Mouse (Mus musculus) cerebellum, adult (tissue): Measurements from ENCODE around the gene Spg11.
"Not testable (repeated sequence)": the region's sequence is repeated elsewhere in the genome, so short reads cannot be mapped to it uniquely, and the experiment has no call there.

Experiments used
- ATAC-seq: cut with Nextera tagmentation; 2 replicates; pipeline ENCODE4 v1.9.2; 2017; ENCODE audit warnings: mild to moderate bottlenecking, moderate library complexity, mixed read lengths; ENCODE audit not compliant: insufficient number of reproducible peaks, low FRiP score, low TSS enrichment

Gene Spg11

DNA sequence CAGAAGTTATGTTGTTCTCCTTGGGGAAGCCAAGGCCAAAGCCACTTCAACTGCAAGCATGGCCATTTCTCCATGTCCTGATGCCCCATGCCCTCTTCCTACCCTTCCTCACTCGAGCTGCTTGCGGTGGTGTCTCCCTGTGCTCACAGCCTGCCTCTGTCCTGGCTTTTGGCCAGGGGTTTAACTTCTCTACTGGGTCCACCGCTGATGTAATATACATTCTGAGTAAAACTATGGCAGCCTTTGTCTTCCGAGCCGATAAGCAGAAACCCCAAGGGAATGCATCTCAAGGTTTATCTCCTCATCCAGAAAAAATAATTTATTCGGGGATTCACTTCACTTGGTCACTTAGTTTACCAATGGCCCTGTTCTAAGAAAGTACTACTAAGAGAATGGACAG is 28.5 kb upstream of the Spg11 start:
- ATAC-seq, result no peak

DNA sequence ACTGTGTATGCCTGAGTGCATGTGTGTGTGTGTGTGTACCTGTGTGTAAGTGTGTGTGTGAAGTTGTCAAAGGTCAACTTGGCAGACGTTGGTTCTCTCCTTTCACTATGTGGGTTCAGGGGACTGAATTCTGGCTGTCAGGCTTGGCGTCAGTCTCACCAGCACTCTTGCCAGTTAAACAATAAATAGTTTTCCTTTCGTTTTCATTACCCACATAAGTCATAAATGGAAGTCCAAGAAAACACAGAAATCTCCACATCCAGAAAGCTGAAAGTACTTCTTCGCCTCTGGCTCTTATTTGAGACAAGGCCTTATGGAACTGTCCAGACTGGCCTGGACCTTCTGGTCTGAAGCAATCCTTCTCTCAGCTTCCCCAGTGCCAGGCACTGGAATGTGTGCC is 27.6 kb upstream of the Spg11 start:
- no peak for ATAC-seq

DNA sequence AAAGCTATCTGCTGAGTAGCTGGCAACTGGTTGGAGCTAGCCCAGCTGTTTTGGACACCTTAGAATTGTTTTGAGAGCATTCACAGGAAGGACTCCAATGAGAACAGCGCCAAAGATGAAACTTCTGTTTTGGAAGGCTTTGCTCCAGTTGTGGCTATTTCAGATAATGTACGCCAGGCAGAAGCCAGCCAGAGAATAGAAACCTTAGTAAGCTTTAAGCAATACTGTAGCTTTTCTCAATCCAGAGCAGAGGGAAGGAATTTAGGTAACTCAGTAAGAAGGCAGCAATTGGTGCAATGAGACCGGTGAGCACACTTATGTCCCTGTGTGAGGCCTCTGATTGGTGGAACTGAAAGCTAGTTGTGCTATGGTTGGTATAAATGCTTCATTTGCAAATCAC is 24.9 kb upstream of the Spg11 start:
- ATAC-seq, result no peak

DNA sequence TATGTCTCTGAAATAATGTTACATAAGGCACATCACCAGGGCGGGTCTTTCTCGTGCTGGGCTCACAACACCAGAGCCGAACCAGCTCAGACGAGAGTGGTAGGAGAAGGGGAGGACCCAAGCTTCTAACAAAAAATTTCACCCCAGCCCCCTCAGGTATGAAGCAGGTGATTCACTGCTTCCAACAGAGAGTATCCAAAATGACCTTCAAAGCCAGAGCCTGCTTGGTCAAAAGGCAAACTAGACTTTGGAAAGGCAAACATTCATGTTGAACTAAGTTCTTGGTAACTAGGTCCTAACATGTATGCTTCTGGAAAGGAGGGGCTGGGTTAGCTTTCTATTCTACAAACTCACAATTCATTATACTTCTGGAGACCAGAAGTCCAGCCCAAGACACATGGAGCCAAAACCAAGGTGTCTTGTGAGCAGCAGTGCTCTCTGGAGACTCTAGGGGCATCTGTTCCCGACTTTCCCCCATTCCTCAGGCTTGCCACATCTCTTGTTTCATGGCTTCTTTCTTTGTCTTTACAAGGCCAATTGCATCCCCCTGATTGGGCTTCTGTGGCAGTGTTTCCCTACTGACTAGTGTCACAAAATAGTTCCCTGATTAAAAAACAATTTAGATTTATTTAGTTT is 23.3 kb upstream of the Spg11 start:
- ATAC-seq, result no peak

DNA sequence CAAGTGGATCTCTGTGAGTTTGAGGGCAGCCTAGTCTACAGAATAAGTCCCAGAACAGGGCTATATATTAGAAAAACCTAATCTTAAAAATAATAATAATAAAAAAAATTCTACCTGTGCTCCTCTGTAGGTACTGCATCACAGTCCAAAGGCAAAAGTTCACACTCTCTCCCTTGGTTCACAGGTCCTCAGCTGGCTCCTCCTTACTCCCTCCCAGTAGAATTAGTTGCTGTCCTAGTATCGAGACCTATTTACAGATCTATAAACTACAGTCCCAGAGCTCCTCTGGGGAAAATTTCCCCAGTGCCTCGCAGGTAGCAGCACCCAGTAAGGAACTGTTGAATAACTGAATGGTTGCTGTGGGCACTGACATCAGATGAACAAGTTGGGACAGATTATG is 22.6 kb upstream of the Spg11 start:
- ATAC-seq, result no peak

DNA sequence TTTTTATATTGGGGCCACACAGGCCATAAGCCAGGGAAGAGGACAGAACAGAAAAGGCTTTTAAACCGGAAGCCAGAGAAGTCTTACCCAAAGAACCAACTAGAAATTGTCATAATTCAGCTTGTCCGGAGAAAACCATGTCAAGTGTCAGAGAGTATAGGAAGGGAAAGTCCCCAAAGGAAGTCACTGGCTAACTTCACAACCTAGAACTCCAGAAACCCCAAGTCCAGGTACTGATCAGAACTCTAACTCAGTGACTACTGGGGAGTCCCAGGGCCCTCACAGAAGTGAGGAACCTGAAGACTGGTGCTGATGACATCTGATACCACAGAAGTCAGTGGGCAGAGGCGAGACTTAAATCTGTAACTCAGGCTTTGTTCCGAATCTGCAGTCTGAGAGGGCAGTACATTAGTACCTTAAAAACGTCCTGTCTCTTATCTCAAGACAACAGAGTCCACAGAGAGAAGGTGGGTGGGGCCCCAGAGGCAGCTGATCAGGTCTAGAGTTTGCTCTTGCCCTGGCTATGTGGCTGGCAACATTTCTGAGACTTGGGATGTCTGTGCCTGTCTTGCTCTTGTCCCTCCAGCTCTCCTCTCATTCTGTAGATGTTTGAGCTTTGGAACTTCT is 19.8 kb upstream of the Spg11 start:
- ATAC-seq, result no peak

DNA sequence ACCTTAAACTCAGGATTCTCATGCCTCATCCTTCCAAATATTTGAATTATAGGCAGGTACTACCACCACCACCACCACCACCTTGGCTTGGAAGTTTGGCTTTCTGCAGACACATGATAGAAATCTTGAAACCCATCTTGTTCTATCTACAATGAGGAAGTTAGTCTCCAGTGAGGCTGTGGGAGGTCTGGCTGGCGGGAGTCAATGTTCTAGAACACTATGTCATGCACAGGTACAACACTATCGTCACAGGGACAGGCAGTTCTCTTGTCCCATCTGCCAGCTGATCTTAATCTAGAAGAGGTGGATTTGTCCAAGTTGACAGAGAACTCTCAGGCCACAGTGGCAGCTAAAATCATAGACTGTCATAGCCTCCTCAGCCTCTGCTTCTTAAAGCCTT is 14.4 kb upstream of the Spg11 start:
- no peak for ATAC-seq

DNA sequence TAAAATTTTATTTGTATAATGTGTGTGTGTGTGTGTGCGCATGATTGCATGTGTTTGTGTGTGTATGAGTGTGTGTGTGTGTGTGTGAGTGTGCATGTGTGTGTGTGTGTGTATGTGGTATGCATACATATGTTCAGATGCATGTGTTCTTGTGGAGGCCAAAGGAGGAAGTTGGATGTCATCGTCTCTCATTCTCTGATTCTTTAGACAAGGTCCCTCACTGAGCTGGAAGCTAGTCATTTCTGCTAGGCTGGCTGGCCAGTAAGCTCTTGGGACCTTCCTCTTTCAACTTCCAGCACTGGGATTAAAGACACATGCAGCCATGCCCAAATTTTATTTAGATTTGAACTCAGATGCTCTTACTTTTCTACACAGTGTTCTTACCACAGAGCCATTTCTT is 13.9 kb upstream of the Spg11 start:
- no peak for ATAC-seq

DNA sequence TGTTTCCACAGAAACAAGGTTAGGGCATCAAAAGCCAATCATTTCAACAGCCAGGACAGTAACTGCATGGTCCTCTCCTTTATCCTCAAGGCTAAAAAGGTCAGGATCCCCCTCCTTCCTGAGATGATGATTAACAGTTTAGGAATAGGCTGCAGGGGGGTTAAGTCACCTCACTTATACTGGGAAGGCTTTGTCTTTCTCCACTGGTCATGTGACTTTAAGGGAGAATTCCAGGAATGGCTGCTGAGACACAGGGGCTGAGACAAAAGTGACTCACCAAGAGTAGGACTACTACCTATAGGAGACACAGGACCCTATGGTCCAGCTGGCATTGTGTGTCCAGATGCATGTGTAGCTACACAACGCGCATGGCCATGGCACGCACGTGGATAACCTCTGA is 9.4 kb upstream of the Spg11 start:
- ATAC-seq, result no peak

DNA sequence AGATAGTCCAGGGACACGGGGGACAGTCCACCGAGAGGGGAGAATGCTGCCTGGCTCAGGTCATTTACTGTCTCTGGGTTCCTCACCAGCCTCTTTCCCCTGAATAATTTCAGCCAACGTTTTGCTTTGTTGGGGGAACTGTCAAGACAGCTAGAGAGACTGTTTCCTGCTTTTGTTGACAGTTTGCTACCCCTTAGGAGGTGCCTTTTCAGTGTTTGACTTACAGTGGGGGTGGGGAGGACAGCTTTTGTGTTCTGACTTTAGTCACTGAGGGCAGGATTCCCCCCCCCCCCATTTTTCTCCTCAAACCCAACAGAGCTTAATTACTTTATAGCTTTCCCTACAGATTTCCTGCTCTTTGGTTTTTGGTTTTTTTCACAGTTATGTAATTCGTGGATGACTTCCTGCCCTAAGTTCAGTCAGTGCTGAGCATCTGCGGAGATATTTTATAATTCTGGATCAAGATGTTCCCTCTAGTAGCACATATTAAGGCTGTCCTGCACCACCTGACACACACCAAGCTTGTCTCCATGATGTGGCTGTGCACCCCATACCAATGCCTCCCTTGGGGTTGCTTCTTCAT is 8.7 kb upstream of the Spg11 start:
- no peak for ATAC-seq

DNA sequence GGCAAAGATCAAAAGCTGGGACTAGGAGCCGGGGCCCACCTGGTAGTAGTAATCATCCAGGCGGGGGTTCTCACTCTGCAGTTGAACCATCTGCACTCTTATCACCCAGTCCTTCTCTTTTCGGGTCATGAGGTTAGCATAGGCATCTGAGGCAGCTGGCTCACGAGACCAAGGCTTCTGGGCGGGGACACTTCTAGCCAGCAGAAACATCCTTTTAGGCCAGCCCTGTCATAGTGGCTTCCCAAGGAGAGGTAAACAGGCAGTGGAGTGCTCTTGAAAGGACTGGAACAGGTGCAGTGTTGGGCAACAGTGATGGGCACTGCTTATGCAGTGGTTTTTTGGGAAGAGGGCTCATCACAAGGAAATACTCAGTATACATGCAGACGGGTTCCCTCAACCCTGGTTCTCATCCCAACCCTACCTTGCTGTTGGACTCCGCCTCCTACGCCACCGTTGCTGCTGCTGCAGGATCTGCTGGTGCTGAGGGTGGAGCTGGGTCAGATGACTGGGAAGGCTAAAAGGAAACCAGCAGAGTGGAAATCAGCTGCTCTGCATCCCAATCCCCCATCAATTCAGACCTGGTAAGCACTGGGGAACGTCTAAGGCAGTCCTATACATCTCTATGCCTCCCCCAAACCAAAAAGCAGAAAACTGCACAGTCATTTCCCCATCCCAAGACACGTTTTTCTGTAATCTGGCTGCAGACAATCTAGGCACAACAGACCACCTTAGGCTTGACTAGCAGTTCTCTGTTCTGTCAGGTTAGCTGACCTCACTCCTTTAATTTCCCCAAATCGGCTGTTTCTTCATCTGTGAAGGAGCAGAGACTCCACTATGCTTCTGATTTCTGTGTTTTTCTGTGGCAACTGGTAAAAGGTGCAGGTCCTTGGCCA is 7.7 kb upstream of the Spg11 start:
- no peak for ATAC-seq

DNA sequence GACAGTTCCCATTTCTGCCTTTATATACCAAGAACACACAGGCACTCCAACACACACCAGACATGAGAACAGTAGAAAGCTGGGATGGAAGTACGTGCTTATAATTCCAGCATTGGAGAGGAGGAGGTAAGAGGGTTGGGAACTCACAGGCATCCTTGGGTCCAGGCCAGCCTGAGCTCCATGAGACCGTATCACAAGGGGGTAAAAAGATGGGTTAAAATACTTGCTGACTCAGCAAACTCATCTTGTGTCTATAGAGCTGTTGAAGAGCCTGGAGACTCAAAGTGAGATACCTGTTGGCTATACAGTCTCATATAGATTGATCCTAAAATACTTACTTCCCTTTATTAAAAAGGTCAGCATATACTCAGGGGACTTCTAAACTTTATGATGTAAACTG is 1.3 kb downstream of the Spg11 start:
- ATAC-seq, result no peak

DNA sequence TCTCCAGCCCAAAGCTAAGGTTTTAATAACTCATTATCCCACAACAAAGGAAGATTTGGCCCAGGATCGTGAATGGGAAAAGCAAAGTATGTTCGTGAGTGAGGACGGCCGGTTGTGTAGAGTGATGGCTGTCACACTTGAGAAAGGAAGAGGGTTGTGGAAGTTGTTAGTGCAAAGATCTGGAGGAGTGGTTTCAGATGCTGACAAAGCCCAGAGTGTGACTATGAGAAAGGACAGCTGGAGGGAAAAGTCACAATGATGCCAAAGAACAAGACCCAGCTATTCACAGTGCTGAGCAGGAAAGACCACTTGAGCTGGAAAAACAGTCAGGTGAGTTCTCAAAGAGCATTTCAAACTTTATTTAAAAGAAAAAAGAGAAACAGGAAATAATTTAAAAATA is 8.5 kb downstream of the Spg11 start:
- no peak for ATAC-seq

DNA sequence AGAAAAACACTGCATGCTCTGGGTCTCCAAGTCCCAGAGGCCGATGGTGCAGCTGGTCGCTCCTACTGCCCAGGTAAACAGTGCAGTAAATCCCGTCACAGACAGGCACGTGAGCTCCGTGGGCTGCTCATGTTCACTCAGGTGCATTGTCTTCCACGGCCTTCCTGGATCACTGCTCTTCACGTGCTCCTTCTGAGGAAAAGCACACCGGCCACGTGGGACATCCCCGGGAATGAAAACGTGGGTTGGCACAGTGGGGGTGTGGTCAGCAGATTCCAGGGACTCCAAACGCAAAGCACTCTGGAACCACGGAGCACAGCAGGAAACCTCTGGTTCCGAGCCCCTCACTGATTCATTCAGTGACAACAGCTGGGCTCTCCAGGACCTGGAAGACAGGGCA is 10.1 kb downstream of the Spg11 start:
- ATAC-seq, result no peak

DNA sequence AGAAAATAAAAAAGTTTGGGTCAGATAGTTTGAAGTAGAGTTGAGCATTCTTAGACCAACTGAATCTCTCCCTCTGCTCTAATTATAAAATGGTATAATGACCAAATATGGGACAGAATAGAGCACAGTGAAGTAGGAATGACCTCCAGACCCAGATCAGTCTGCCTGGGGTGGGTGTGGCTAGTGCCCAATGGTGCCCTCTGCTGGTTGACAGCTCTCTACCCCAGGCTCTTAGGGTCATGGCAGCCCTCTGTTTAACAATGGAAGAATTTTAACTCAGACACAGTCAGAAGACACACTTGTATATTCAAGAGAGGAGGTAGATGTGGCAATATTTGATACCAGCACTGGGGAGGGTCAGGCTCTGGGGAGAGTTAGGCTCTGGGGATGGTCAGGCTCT is 16.1 kb downstream of the Spg11 start:
- ATAC-seq, result no peak

DNA sequence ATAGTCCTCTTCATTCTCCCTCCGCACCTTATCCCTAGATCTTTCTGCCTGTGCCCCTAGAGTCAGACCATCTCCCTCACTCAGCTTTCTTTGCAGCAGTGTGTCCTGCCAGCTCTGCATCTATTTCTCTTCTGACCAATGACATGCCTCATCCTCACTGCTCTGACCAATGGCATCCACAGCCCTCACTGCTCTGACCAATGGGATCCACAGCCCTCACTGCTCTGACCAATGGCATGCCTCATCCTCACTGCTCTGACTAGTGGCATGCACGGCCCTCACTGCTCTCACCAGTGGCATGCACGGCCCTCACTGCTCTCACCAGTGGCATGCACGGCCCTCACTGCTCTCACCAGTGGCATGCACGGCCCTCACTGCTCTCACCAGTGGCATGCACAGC is 20.5 kb downstream of the Spg11 start:
- not testable (repeated sequence) for ATAC-seq

DNA sequence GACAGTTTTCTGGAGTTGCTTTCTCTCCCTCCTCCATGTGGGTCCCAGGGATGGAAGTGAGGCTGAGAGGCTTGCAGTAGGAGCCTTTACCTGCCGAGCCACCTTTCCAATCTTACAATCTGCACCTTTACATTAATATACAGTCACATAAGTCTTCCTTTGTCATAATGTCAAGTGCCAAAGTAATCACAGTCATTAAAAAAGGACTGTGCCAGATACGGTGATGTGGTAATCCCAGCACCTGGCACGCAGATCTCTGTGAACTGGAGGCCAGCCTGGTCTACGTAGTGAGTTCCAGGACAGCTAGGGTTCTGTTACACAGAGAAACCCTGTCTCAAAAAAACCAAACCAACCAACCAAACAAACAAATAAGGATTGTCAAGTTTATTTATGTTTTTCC is 24.3 kb downstream of the Spg11 start:
- ATAC-seq, result no peak

DNA sequence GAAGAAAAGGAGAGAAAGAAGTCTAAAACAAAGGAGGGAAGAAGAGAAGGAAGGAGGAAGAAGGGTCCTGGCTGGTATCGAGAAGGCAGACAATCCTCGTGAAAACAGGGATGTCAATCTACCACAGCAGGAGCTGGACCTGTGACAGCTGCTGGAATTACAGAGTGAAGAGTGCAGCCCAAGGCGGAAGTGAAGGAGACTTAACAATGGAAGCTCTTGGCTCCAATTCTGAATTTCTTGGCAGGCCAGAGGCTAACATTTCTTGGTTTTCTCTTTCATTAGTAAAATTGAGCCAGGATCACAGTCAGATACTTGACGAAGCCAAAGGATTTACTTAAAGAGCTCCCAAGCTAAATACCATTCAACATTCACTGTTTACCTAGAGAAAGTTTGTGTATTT is 31.7 kb downstream of the Spg11 start:
- ATAC-seq, result no peak

DNA sequence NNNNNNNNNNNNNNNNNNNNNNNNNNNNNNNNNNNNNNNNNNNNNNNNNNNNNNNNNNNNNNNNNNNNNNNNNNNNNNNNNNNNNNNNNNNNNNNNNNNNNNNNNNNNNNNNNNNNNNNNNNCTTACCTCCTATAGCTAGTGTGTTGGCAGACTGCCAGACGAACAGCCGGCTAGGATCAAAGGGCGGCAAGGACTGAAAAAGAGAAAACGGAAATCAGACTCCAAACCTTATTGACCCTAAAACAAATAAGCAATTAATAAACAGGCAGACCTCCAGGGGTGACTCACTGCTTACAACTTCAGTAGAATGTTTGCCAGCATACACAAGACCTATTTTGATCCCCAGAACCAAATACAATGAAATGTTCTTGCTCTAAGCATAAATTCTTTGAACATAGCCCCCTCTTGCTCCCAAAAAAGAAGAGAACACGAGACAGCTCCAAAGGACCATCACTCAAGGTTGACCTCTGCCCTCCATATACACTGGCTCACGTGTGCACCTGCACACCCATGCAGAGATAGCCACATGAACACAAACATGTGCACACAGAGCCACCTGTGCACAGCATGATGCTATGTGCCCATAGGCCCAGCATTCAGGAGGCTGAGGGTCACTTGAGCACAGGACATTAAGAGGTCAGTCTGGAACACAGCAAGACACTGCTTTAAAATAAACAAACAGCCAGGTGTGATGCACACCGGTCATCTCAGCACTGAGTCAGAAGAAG is 36.3 kb downstream of the Spg11 start:
- ATAC-seq, result no peak

DNA sequence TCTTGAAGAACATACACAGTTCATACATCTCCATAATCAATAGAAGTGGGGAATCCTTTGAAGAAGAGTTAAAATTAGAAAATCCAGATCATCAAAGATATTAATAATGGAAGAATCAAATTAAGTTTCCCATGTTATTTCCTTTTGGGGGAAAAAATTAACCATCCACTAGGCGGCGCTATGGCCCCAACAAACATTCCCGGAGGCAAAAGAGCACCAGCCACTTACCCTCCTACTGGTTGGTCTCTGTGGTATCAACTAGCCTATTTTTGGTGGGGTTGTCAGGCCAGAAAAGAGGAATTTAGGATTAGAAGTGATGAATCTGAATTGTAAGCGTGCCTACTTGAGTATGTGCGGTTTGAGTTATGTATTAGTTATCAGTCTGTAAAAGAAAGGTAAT is 48.3 kb downstream of the Spg11 start:
- ATAC-seq, result no peak
